Mouse (Mus musculus): ENCODE data around the gene Pltp.

- TF ChIP-seq CTCF (IDR thresholded peaks at IDR 0.05; ENCODE audit: borderline replicate concordance, insufficient read depth, low read depth, low read length), result no peak
- TF ChIP-seq POLR2A (IDR thresholded peaks at IDR 0.05; ENCODE audit: borderline replicate concordance, insufficient read depth, low read length), result no peak
Observed at GRCm38 (mm10) chr2:164827146-164827850, 30.2 kb downstream of the Pltp start.

All from cerebellum, adult 2 months (tissue).